8 mouse cellular contexts compared by ENCODE assay signal in genomic region chrX:151708055-151708670, GRCm38 (mm10).
DNase-seq lines count a peak whose midpoint lies in the region; ATAC-seq and TF ChIP-seq lines count a peak whose summit lies in the region.
"Not testable (repeated sequence)": the region's sequence is repeated elsewhere in the genome, so short reads cannot be mapped to it uniquely, and the experiment has no call there.

No protein-coding gene starts in this region.

- peak; percentile 69 for DNase-seq in brain, embryonic 18.5 days (ENCODE audit: low read depth, low spot score)
- peak; percentile 15 for DNase-seq in gastrocnemius, postnatal 25 days
- DNase-seq in kidney, postnatal 10 days = peak; percentile 44
- DNase-seq in left cerebral cortex, adult 8-10 months (ENCODE audit: low spot score in 2 of 2) = peak; percentile 12 to 65
- peak; percentile 3 for DNase-seq in lung, postnatal 36 days
- DNase-seq in testis, postnatal 10 days (ENCODE audit: low spot score) = peak; percentile 33

- ATAC-seq in forebrain, embryonic 13.5 days = peak; percentile 89

- H3K4me2 ChIP-seq in forebrain, embryonic 13.5 days = peak overlapping the region; percentile 32

- not testable (repeated sequence) for TF ChIP-seq CTCF in olfactory bulb, adult 2 months (IDR thresholded peaks at IDR 0.05; ENCODE audit: insufficient read depth, low read depth, low read length)

- 8% methylated on average over 4 of the region's 4 CpGs for WGBS in forebrain, embryonic 13.5 days
- WGBS in olfactory bulb, adult 2 months = 10% methylated on average over 4 of the region's 4 CpGs

- H3K9ac ChIP-seq in forebrain, embryonic 13.5 days = not testable (repeated sequence)

- TF ChIP-seq POLR2A in olfactory bulb, adult 2 months (IDR thresholded peaks at IDR 0.05; ENCODE audit: insufficient read depth, low read depth, low read length) = not testable (repeated sequence)

- not testable (repeated sequence) for H3K36me3 ChIP-seq in forebrain, embryonic 13.5 days (ENCODE audit: poor library complexity, severe bottlenecking)

- not testable (repeated sequence) for H3K4me3 ChIP-seq in forebrain, embryonic 13.5 days; olfactory bulb, adult 2 months (ENCODE audit: insufficient read depth, low read depth, low read length)

- H3K4me1 ChIP-seq in forebrain, embryonic 13.5 days; olfactory bulb, adult 2 months (ENCODE audit: control insufficient read depth, insufficient read depth, low read length): not testable (repeated sequence)

- H3K9me3 ChIP-seq in forebrain, embryonic 13.5 days (replicated peaks) = not testable (repeated sequence)

- not testable (repeated sequence) for H3K27me3 ChIP-seq in forebrain, embryonic 13.5 days

- H3K27ac ChIP-seq in forebrain, embryonic 13.5 days = 0 out of 2 replicates have a peak overlapping the region, but pooled peaks have one; percentile 14
- H3K27ac ChIP-seq in olfactory bulb, adult 2 months (ENCODE audit: insufficient read depth, low read depth, low read length) = peak overlapping the region; percentile 67

Comparison
In these comparisons a context has a peak if more than half of its experiments do, and no peak if none do; other contexts are left out.
1. DNase-seq: peak in every context shown above with its lines; median percentile 69 in brain, embryonic 18.5 days; 44 in kidney, postnatal 10 days; 38 in left cerebral cortex, adult 8-10 months; 33 in testis, postnatal 10 days; 15 in gastrocnemius, postnatal 25 days; 3 in lung, postnatal 36 days.